Mouse (Mus musculus): ENCODE results near the gene Cmtm2a. TPM values are rescaled to one million over a fixed set of nuclear protein-coding genes. Genes with fewer than 3 reads are reported as not detected.
"Not testable (repeated sequence)": the region's sequence is repeated elsewhere in the genome, so short reads cannot be mapped to it uniquely, and the experiment has no call there.

Gene Cmtm2a
- total and polyA plus RNA-seq, 2 experiments: not detected

DNA sequence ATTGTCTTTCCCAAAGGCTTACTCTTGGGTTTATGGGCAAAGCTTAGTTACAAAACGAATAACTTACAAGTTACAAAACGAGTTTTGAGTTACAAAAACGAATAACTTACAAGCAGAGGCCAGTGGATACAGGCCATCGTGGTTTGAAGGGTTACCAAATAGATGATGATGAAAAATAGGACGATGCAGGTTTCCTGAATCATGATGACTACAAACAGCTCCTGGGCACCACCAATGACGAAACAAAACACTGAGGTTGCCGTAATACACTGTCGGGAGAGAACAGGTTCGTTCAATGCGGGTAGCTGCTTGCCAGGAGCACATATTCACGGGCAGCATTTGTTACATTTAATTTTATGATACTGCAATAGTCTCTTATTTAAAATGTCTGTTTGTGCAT, 12.0 kb upstream of the Cmtm2a start:
- Histone ChIP-seq H3K36me3 (ENCODE audit: control insufficient read depth, insufficient read depth, low read length) (no peaks in the 10 kb centered on the region), H3K4me3 (ENCODE audit: insufficient read depth, low read depth, low read length) (no peak overlapping the region), H3K4me1 (ENCODE audit: control insufficient read depth, insufficient read depth, low read length) (no peaks in the 10 kb centered on the region), H3K79me2 (ENCODE audit: control insufficient read depth, insufficient read depth, low read length) (no peaks in the 10 kb centered on the region), H3K27ac (replicated peaks; ENCODE audit: insufficient read depth, low read depth, low read length) (no peak overlapping the region), H3K27me3 (ENCODE audit: control insufficient read depth, insufficient read depth, low read length) (no peaks in the 10 kb centered on the region), H3K9ac (ENCODE audit: low read depth, low read length) (no peak overlapping the region)
- TF ChIP-seq POLR2A (IDR thresholded peaks at IDR 0.05; ENCODE audit: extremely low read depth, insufficient read depth, low read length): no peak
- no peak for DNase-seq (ENCODE audit: extremely low read depth, low read depth, low spot score)
- 82% methylated on average over 11 of the region's 11 CpGs for WGBS

GRCm38 (mm10) chr8:104302536-104302935, 9.6 kb upstream of the Cmtm2a start:
- not testable (repeated sequence) for H3K79me2 ChIP-seq (ENCODE audit: control insufficient read depth, insufficient read depth, low read length); H3K27ac ChIP-seq (replicated peaks; ENCODE audit: insufficient read depth, low read depth, low read length); H3K4me3 ChIP-seq (ENCODE audit: insufficient read depth, low read depth, low read length); H3K9ac ChIP-seq (ENCODE audit: low read depth, low read length); H3K27me3 ChIP-seq (ENCODE audit: control insufficient read depth, insufficient read depth, low read length); H3K36me3 ChIP-seq (ENCODE audit: control insufficient read depth, insufficient read depth, low read length); H3K4me1 ChIP-seq (ENCODE audit: control insufficient read depth, insufficient read depth, low read length); DNase-seq (ENCODE audit: extremely low read depth, low read depth, low spot score)
- WGBS: 92% methylated on average over 4 of the region's 4 CpGs

- H3K27me3 ChIP-seq (ENCODE audit: control insufficient read depth, insufficient read depth, low read length); DNase-seq (ENCODE audit: extremely low read depth, low read depth, low spot score); H3K4me1 ChIP-seq (ENCODE audit: control insufficient read depth, insufficient read depth, low read length); H3K9ac ChIP-seq (ENCODE audit: low read depth, low read length); H3K79me2 ChIP-seq (ENCODE audit: control insufficient read depth, insufficient read depth, low read length); H3K27ac ChIP-seq (replicated peaks; ENCODE audit: insufficient read depth, low read depth, low read length); H3K4me3 ChIP-seq (ENCODE audit: insufficient read depth, low read depth, low read length); H3K36me3 ChIP-seq (ENCODE audit: control insufficient read depth, insufficient read depth, low read length): not testable (repeated sequence)
- WGBS: 44% methylated on average over 3 of the region's 3 CpGs
Measured at GRCm38 (mm10) chr8:104301577-104301976, 8.6 kb upstream of the Cmtm2a start.

DNA sequence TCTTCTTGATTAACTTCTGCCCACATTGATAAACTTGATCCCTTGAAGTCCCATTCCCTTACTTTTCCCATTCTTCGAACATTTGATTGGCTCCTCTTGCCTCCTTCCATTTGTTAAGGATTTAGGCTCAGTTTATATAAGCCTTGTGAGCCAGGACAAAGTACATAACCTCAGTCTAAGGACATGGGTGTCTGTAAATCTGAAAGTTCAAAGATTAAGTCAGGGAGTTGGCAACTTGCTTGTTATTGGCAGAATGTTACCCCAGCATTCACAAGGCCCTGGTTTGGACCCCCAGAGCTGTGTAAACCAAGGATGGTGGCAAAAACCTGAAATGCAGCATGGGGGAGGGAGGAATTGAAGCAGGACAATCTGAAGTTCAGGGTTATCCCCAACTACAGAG, 1.4 kb upstream of the Cmtm2a start:
- 84% methylated on average over 1 of the region's 1 CpGs for WGBS
- no peak for TF ChIP-seq POLR2A (IDR thresholded peaks at IDR 0.05; ENCODE audit: extremely low read depth, insufficient read depth, low read length)
- TF ChIP-seq CTCF (IDR thresholded peaks at IDR 0.05; ENCODE audit: low read depth, low read length): no peak
- Histone ChIP-seq H3K27me3 (ENCODE audit: control insufficient read depth, insufficient read depth, low read length) (no peaks in the 10 kb centered on the region), H3K9ac (ENCODE audit: low read depth, low read length) (no peak overlapping the region), H3K36me3 (ENCODE audit: control insufficient read depth, insufficient read depth, low read length) (no peaks in the 10 kb centered on the region), H3K79me2 (ENCODE audit: control insufficient read depth, insufficient read depth, low read length) (no peaks in the 10 kb centered on the region), H3K27ac (replicated peaks; ENCODE audit: insufficient read depth, low read depth, low read length) (no peak overlapping the region), H3K4me3 (ENCODE audit: insufficient read depth, low read depth, low read length) (no peak overlapping the region), H3K4me1 (ENCODE audit: control insufficient read depth, insufficient read depth, low read length) (no peaks in the 10 kb centered on the region)
- DNase-seq (ENCODE audit: extremely low read depth, low read depth, low spot score): peak; percentile 34

DNA sequence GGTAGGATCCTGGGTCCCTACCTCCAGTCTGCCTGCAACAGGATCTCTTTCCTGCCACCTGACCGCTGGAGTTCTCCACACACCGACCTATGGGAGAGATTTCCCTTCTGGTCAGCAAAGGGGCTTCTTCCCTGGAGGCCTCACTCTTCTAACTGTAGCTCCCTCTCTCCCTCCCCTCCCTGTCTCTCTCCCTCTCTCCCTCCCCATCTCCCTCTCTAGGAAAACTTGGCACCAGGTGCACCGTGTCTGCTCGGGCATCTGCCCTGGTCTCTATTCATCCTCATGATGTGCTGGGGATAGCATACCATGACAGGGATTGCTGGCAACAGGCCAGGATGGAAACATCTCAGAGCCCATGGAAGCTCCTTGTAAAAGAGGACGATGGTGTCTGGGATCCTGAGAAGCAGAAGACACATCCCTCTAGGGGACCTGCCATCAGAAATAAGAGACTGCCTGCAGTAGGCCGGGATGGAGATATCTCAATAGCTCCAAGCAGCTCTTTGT, 24.0 kb downstream of the Cmtm2a start:
- DNase-seq (ENCODE audit: extremely low read depth, low read depth, low spot score): no peak
- Histone ChIP-seq H3K36me3 (ENCODE audit: control insufficient read depth, insufficient read depth, low read length) (no peaks in the 10 kb centered on the region), H3K9ac (ENCODE audit: low read depth, low read length) (no peak overlapping the region), H3K4me1 (ENCODE audit: control insufficient read depth, insufficient read depth, low read length) (no peaks in the 10 kb centered on the region), H3K27ac (replicated peaks; ENCODE audit: insufficient read depth, low read depth, low read length) (no peak overlapping the region), H3K79me2 (ENCODE audit: control insufficient read depth, insufficient read depth, low read length) (no peaks in the 10 kb centered on the region), H3K27me3 (ENCODE audit: control insufficient read depth, insufficient read depth, low read length) (no peaks in the 10 kb centered on the region), H3K4me3 (ENCODE audit: insufficient read depth, low read depth, low read length) (no peak overlapping the region)
- 89% methylated on average over 6 of the region's 6 CpGs for WGBS
- no peak for TF ChIP-seq CTCF (IDR thresholded peaks at IDR 0.05; ENCODE audit: low read depth, low read length)
- no peak for TF ChIP-seq POLR2A (IDR thresholded peaks at IDR 0.05; ENCODE audit: extremely low read depth, insufficient read depth, low read length)

- Histone ChIP-seq H3K79me2 (ENCODE audit: control insufficient read depth, insufficient read depth, low read length) (no peaks in the 10 kb centered on the region), H3K36me3 (ENCODE audit: control insufficient read depth, insufficient read depth, low read length) (no peaks in the 10 kb centered on the region), H3K4me3 (ENCODE audit: insufficient read depth, low read depth, low read length) (no peak overlapping the region), H3K9ac (ENCODE audit: low read depth, low read length) (no peak overlapping the region), H3K4me1 (ENCODE audit: control insufficient read depth, insufficient read depth, low read length) (no peaks in the 10 kb centered on the region), H3K27ac (replicated peaks; ENCODE audit: insufficient read depth, low read depth, low read length) (no peak overlapping the region), H3K27me3 (ENCODE audit: control insufficient read depth, insufficient read depth, low read length) (no peaks in the 10 kb centered on the region)
- no peak for TF ChIP-seq CTCF (IDR thresholded peaks at IDR 0.05; ENCODE audit: low read depth, low read length)
- TF ChIP-seq POLR2A (IDR thresholded peaks at IDR 0.05; ENCODE audit: extremely low read depth, insufficient read depth, low read length): no peak
- DNase-seq (ENCODE audit: extremely low read depth, low read depth, low spot score): no peak
Measured at GRCm38 (mm10) chr8:104268368-104268767, 24.6 kb downstream of the Cmtm2a start.

- H3K27ac ChIP-seq (replicated peaks; ENCODE audit: insufficient read depth, low read depth, low read length); H3K79me2 ChIP-seq (ENCODE audit: control insufficient read depth, insufficient read depth, low read length); H3K9ac ChIP-seq (ENCODE audit: low read depth, low read length); DNase-seq (ENCODE audit: extremely low read depth, low read depth, low spot score); H3K36me3 ChIP-seq (ENCODE audit: control insufficient read depth, insufficient read depth, low read length); H3K4me3 ChIP-seq (ENCODE audit: insufficient read depth, low read depth, low read length); H3K4me1 ChIP-seq (ENCODE audit: control insufficient read depth, insufficient read depth, low read length); H3K27me3 ChIP-seq (ENCODE audit: control insufficient read depth, insufficient read depth, low read length): not testable (repeated sequence)
- WGBS: 97% methylated on average over 22 of the region's 22 CpGs
Measured at GRCm38 (mm10) chr8:104264271-104264935, 28.6 kb downstream of the Cmtm2a start.

- H3K4me3 ChIP-seq (ENCODE audit: insufficient read depth, low read depth, low read length); DNase-seq (ENCODE audit: extremely low read depth, low read depth, low spot score); H3K4me1 ChIP-seq (ENCODE audit: control insufficient read depth, insufficient read depth, low read length); H3K79me2 ChIP-seq (ENCODE audit: control insufficient read depth, insufficient read depth, low read length); H3K36me3 ChIP-seq (ENCODE audit: control insufficient read depth, insufficient read depth, low read length); H3K9ac ChIP-seq (ENCODE audit: low read depth, low read length); H3K27me3 ChIP-seq (ENCODE audit: control insufficient read depth, insufficient read depth, low read length); H3K27ac ChIP-seq (replicated peaks; ENCODE audit: insufficient read depth, low read depth, low read length): not testable (repeated sequence)
- 97% methylated on average over 5 of the region's 5 CpGs for WGBS
Measured at GRCm38 (mm10) chr8:104261802-104262201, 31.2 kb downstream of the Cmtm2a start.

Data from liver, adult 2 months (tissue).